Mouse (Mus musculus) liver, adult 2 months (tissue): ENCODE measurements at regions not wholly inside any gene's neighbourhood (a gene's known extent, or its start where the extent isn't known, plus 50 kb on each side); places are given as distances from the start of the nearest gene placed in this dataset.

Experiments used
- CTCF ChIP-seq: fragments of 200-500 bp; IDR thresholded peaks from 2 replicates; pipeline ENCODE4 v1.5.1; 2011; ENCODE audit warnings: low read depth, low read length, control low read depth
- POLR2A ChIP-seq: fragments of 200-500 bp; IDR thresholded peaks from 2 replicates; pipeline ENCODE4 v1.6.1; 2011; ENCODE audit warnings: low read length, control low read depth; ENCODE audit not compliant: insufficient read depth; ENCODE audit errors: extremely low read depth

GRCm38 (mm10) chr13:31341282-31342100, 214.4 kb upstream of the Foxq1 start:
- no peak for TF ChIP-seq CTCF
- no peak for TF ChIP-seq POLR2A
